Comparison of ENCODE assay signal across 22 mouse cellular contexts in the genomic region with DNA sequence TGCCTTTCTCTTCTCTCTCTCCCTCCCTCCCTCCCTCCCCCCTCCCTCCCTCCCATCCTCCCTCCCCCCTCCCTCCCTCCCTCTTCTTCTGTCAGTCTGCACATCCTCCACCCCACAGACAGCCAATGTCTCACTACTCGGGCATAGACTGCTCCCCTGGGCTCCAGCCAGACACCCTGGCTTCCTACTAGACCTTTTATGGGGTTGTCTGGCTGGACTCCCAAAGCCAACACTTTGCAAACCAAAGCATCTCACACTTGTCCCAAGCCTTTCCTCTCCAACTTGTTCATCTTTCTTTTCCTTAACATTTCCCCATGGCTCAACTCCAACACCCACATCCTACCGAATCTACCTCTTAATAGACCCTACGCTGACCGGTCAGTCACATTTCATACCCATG. TPM values are rescaled to one million over a fixed set of nuclear protein-coding genes. Genes with fewer than 3 reads are reported as not detected.
DNase-seq lines count a peak whose midpoint lies in the region; ATAC-seq and TF ChIP-seq lines count a peak whose summit lies in the region.
"Had no signal": no experiment of that assay in that cellular context is flagged by ENCODE, and none has a peak within 500 bp of the region (broad histone marks: within the 10 kb centered on the region; RNA-seq: fewer than 3 reads in every experiment).

No protein-coding gene starts in this region.

- no peak overlapping the region for H3K9ac ChIP-seq in kidney, embryonic 16.5 days (replicated peaks; ENCODE audit: low read length)
- H3K9ac ChIP-seq in midbrain, postnatal 0 days (replicated peaks; ENCODE audit: low read length, poor library complexity, severe bottlenecking): no peak overlapping the region
- H3K9ac ChIP-seq in midbrain, embryonic 14.5 days (replicated peaks; ENCODE audit: low read length): no peak overlapping the region
- H3K9ac ChIP-seq: embryonic facial prominence, embryonic 13.5 days; forebrain, embryonic 12.5 days; heart, embryonic 15.5 days; hindbrain, embryonic 15.5 days had no signal

- H3K36me3 ChIP-seq in kidney, embryonic 16.5 days (ENCODE audit: insufficient read depth, low read length): no peaks in the 10 kb centered on the region
- H3K36me3 ChIP-seq in midbrain, postnatal 0 days (ENCODE audit: insufficient read depth, low read length): no peaks in the 10 kb centered on the region
- no peaks in the 10 kb centered on the region for H3K36me3 ChIP-seq in midbrain, embryonic 14.5 days (ENCODE audit: control insufficient read depth, insufficient read depth, low read length)
- H3K36me3 ChIP-seq: embryonic facial prominence, embryonic 13.5 days; forebrain, embryonic 12.5 days; heart, embryonic 10.5 days; heart, embryonic 15.5 days; hindbrain, embryonic 15.5 days had no signal

- no peak overlapping the region for H3K4me3 ChIP-seq in kidney, embryonic 16.5 days (ENCODE audit: low read length)
- H3K4me3 ChIP-seq in midbrain, postnatal 0 days (ENCODE audit: low read depth, low read length): no peak overlapping the region
- no peak overlapping the region for H3K4me3 ChIP-seq in midbrain, embryonic 14.5 days (replicated peaks; ENCODE audit: low read depth, low read length)
- H3K4me3 ChIP-seq: embryonic facial prominence, embryonic 13.5 days; forebrain, embryonic 12.5 days; heart, embryonic 10.5 days; heart, embryonic 15.5 days; hindbrain, embryonic 15.5 days had no signal

- no peak overlapping the region for H3K4me2 ChIP-seq in kidney, embryonic 16.5 days (replicated peaks; ENCODE audit: low read depth, low read length)
- H3K4me2 ChIP-seq in midbrain, postnatal 0 days (ENCODE audit: low read depth, low read length, poor library complexity, severe bottlenecking): no peak overlapping the region
- no peak overlapping the region for H3K4me2 ChIP-seq in midbrain, embryonic 14.5 days (ENCODE audit: low read length)
- H3K4me2 ChIP-seq: embryonic facial prominence, embryonic 13.5 days; forebrain, embryonic 12.5 days; heart, embryonic 15.5 days; hindbrain, embryonic 15.5 days had no signal

- peak; percentile 50 for DNase-seq in kidney, adult 9 months
- peak; percentile 37 for DNase-seq in midbrain, postnatal 0 days (ENCODE audit: low spot score)
- DNase-seq in midbrain, embryonic 14.5 days: no peak
- peak; percentile 56 to 69 for DNase-seq in kidney, postnatal 25 days
- DNase-seq in urinary bladder, postnatal 14 days (ENCODE audit: low spot score): no peak
- DNase-seq: adrenal gland, adult 2 months; adrenal gland, postnatal 25 days; cerebellum, adult 18-20 months; cerebellum, adult 9-11 months; cerebellum, postnatal 36 days; gastrocnemius, postnatal 10 days; heart, adult 18-20 months; heart, postnatal 36 days had no signal

- TF ChIP-seq CTCF in midbrain, postnatal 0 days (IDR thresholded peaks at IDR 0.05): no peak

- 84% methylated on average over 3 of the region's 4 CpGs for WGBS in kidney, embryonic 16.5 days
- 85% methylated on average over 3 of the region's 4 CpGs for WGBS in midbrain, postnatal 0 days
- 80% methylated on average over 4 of the region's 4 CpGs for WGBS in midbrain, embryonic 14.5 days

- no peaks in the 10 kb centered on the region for H3K27me3 ChIP-seq in kidney, embryonic 16.5 days (ENCODE audit: insufficient read depth, low read length)
- H3K27me3 ChIP-seq in midbrain, postnatal 0 days (ENCODE audit: insufficient read depth, low read length): no peaks in the 10 kb centered on the region
- H3K27me3 ChIP-seq in midbrain, embryonic 14.5 days (ENCODE audit: control insufficient read depth, insufficient read depth, low read length): no peaks in the 10 kb centered on the region
- H3K27me3 ChIP-seq: embryonic facial prominence, embryonic 13.5 days; forebrain, embryonic 12.5 days; heart, embryonic 15.5 days; hindbrain, embryonic 15.5 days; Patski had no signal

- peaks cover 7% of the 10 kb centered on the region; the same call in 1 of the 2 replicates for H3K9me3 ChIP-seq in kidney, embryonic 16.5 days (ENCODE audit: low read length)
- no peaks in the 10 kb centered on the region for H3K9me3 ChIP-seq in midbrain, postnatal 0 days (ENCODE audit: low read length)
- H3K9me3 ChIP-seq in midbrain, embryonic 14.5 days (ENCODE audit: control insufficient read depth, low read length): no peaks in the 10 kb centered on the region
- H3K9me3 ChIP-seq: embryonic facial prominence, embryonic 13.5 days; forebrain, embryonic 12.5 days; heart, embryonic 10.5 days; heart, embryonic 15.5 days; hindbrain, embryonic 15.5 days had no signal

- H3K27ac ChIP-seq in kidney, embryonic 16.5 days (ENCODE audit: low read length): no peak overlapping the region
- H3K27ac ChIP-seq in midbrain, postnatal 0 days (ENCODE audit: low read depth, low read length): no peak overlapping the region
- H3K27ac ChIP-seq in midbrain, embryonic 14.5 days (replicated peaks; ENCODE audit: low read depth, low read length): no peak overlapping the region
- H3K27ac ChIP-seq: embryonic facial prominence, embryonic 13.5 days; forebrain, embryonic 12.5 days; heart, embryonic 10.5 days; heart, embryonic 15.5 days; hindbrain, embryonic 15.5 days had no signal

- ATAC-seq in kidney, embryonic 16.5 days (ENCODE audit: low FRiP score, low TSS enrichment): no peak
- ATAC-seq in midbrain, postnatal 0 days (ENCODE audit: low FRiP score): no peak
- ATAC-seq in midbrain, embryonic 14.5 days (ENCODE audit: low FRiP score, low TSS enrichment): no peak
- no peak for ATAC-seq in monocyte, adult 5-6 weeks (replicated peaks; ENCODE audit: insufficient number of reproducible peaks, low FRiP score, low TSS enrichment, poor library complexity, severe bottlenecking)
- ATAC-seq: forebrain, embryonic 16.5 days; Patski had no signal

- H3K4me1 ChIP-seq in kidney, embryonic 16.5 days (ENCODE audit: insufficient read depth, low read length): no peaks in the 10 kb centered on the region
- no peaks in the 10 kb centered on the region for H3K4me1 ChIP-seq in midbrain, postnatal 0 days (ENCODE audit: insufficient read depth, low read length)
- H3K4me1 ChIP-seq in midbrain, embryonic 14.5 days (ENCODE audit: control insufficient read depth, insufficient read depth, low read length): no peaks in the 10 kb centered on the region
- H3K4me1 ChIP-seq: embryonic facial prominence, embryonic 13.5 days; forebrain, embryonic 12.5 days; hindbrain, embryonic 15.5 days had no signal

RNA-seq across cellular contexts. Expression of gene Ubl3, which starts 10.7 kb away (rescaled TPM):
- polyA plus RNA-seq in kidney, embryonic 16.5 days (2015; fragmentation: Nextera tagmentation; extraction: Ambion mirVana): 49.2 and 76.4 TPM in 2 replicates
- 126 and 128 TPM in 2 replicates for total RNA-seq in midbrain, postnatal 0 days (2014; rRNA removed)
- polyA plus RNA-seq in midbrain, postnatal 0 days (2015; fragmentation: Nextera tagmentation; extraction: Ambion mirVana): 79.1 and 79.7 TPM in 2 replicates
- polyA plus RNA-seq in midbrain, embryonic 14.5 days (2014; fragmentation: Nextera tagmentation; extraction: Ambion mirVana): 75.7 and 87.9 TPM in 2 replicates
- total RNA-seq in monocyte, adult 5-6 weeks (2017): 179 to 332 TPM (median 268 TPM) in 3 replicates

Comparison
In these comparisons a context has a peak if more than half of its experiments do, and no peak if none do; other contexts are left out.
1. DNase-seq: peak in kidney, adult 9 months (single experiment), midbrain, postnatal 0 days (single experiment) and kidney, postnatal 25 days (2 of 2); none in midbrain, embryonic 14.5 days (single experiment) and urinary bladder, postnatal 14 days (single experiment).